Mouse (Mus musculus): ENCODE measurements at regions not wholly inside any gene's neighbourhood (a gene's known extent, or its start where the extent isn't known, plus 50 kb on each side); places are given as distances from the start of the nearest gene placed in this dataset.

DNA sequence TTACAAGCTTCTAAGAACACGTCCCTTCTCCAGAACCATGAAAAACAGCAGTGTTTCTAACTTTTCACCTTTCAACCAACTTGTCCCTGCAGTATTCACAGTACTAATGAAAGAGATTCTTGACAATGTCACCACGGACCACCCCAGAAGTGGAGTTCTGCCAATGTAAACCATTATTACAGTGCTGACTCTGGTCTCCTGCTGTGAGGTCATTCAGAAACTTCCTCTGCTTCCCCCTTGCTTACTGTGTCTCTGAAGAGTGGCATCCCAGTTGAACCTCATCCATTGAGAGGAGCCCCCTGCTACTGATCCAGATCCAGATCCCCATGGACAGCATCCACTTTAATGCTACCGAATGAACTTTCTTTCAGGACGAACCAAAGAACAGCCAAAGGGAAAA, 1725.3 kb upstream of the Acvr2a start:
- no peak for TF ChIP-seq ZC3H11A (IDR thresholded peaks at IDR 0.05; ENCODE audit: borderline replicate concordance, low read depth, low read length)
- TF ChIP-seq MAFK (IDR thresholded peaks at IDR 0.05; ENCODE audit: insufficient read depth, low read depth, low read length): no peak
- no peak for TF ChIP-seq HCFC1 (IDR thresholded peaks at IDR 0.05; ENCODE audit: borderline replicate concordance, insufficient read depth, low read length)
- TF ChIP-seq CHD2 (IDR thresholded peaks at IDR 0.05; ENCODE audit: low read depth, low read length): no peak
- no peak for TF ChIP-seq ZNF384 (IDR thresholded peaks at IDR 0.05; ENCODE audit: low read depth, low read length)

Data from ES-E14 (cell line).